Mouse (Mus musculus) neutrophil, adult 59 days (primary cell): Measurements from ENCODE around the gene Rpl10-ps3. TPM values are rescaled to one million over a fixed set of nuclear protein-coding genes. Genes with fewer than 3 reads are reported as not detected.

Experiments used
- total RNA-seq, 2 experiments: library from RNA; stranded (reverse); gene quantifications; 1 replicate in 1 of 2; 2 replicates in 1 of 2; pipeline ENCODE4 v1.2.4; 2023

Rpl10-ps3 gene
- total RNA-seq: 100 to 1,000 TPM; 685 to 921 TPM

DNA sequence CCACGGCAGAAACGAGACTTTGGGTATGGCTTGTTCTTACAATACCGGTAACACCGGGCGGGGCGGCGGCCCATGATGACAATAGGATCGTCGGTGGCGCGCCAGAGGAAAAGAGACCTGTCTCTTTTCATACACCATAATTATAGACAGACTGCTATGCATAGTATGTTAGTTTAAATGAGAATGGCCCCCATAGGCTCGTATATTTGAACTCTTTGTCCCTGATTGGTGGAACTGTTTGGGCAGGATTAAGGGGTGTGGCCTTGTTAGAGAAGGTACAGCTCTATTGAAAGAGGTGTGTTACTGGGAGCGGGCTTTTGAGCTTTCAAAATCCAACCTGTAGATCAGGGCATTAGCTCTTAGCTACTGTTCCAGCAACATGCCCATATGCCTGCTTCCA, at the start of gene Rpl10-ps3:
Rpl10-ps3 (minus strand) TSS at position 101 of the 400 bp plus-strand sequence.

Other genes starting within 250 kb of the Rpl10-ps3 start
- gene Plet1, start 149.6 kb upstream of the Rpl10-ps3 start, total RNA-seq: not detected
- gene Pts, start 183.8 kb upstream of the Rpl10-ps3 start, total RNA-seq: 10 to 100 TPM; 43.3 to 51.7 TPM
- gene Il18, start 209.9 kb upstream of the Rpl10-ps3 start, total RNA-seq: 1 to 10 TPM; 5.0 to 6.4 TPM
- gene Bco2, start 210.2 kb upstream of the Rpl10-ps3 start, total RNA-seq: 1 to 10 TPM in 1 of 2 experiments, under 1 TPM in 1; 0.97 to 1.2 TPM
- not detected for gene Tex12, start 216.4 kb upstream of the Rpl10-ps3 start, total RNA-seq